8 mouse cellular contexts compared by ENCODE assay signal in the genomic region with DNA sequence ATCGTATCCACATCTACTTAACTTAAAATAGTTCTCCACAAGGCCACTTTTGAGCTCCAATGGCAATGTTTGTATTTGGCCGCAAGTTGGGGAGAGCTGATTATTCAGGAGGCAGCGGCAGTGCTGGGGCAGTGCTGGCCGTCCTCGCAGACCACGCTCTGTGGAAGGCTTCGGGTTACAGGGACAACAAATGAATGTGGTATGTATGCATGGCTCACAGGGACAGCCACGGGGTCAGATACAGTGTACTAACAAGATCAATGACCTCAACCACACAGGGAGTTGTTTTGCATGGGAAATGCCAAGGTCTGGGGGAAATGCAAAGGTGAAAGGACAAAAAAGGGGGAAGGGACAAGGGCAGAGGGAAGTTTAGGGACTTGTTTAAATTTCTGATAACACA. TPM values are rescaled to one million over a fixed set of nuclear protein-coding genes. Genes with fewer than 3 reads are reported as not detected.
DNase-seq lines count a peak whose midpoint lies in the region; ATAC-seq and TF ChIP-seq lines count a peak whose summit lies in the region.

No protein-coding gene starts in this region.

- no peaks in the 10 kb centered on the region for H3K9me3 ChIP-seq in embryonic facial prominence, embryonic 15.5 days (replicated peaks)
- H3K9me3 ChIP-seq in limb, embryonic 13.5 days = no peaks in the 10 kb centered on the region
- no peaks in the 10 kb centered on the region for H3K9me3 ChIP-seq in forebrain, embryonic 15.5 days

- TF ChIP-seq POLR2A in spleen, adult 2 months (IDR thresholded peaks at IDR 0.05; ENCODE audit: low read depth, low read length) = no peak
- TF ChIP-seq POLR2A in cerebellum, adult 2 months (IDR thresholded peaks at IDR 0.05; ENCODE audit: borderline replicate concordance, insufficient read depth, low read length) = no peak

- WGBS in spleen, adult 2 months = 33% methylated on average over 8 of the region's 8 CpGs
- WGBS in embryonic facial prominence, embryonic 15.5 days = 11% methylated on average over 8 of the region's 8 CpGs
- 9% methylated on average over 8 of the region's 8 CpGs for WGBS in limb, embryonic 13.5 days
- 18% methylated on average over 8 of the region's 8 CpGs for WGBS in forebrain, embryonic 15.5 days
- WGBS in cerebellum, adult 2 months = 59% methylated on average over 8 of the region's 8 CpGs

- 0 out of 2 replicates have a peak, but pooled peaks have one; percentile 60 for ATAC-seq in embryonic facial prominence, embryonic 15.5 days (ENCODE audit: insufficient number of reproducible peaks, low FRiP score, low TSS enrichment, low read depth)
- ATAC-seq in limb, embryonic 13.5 days (ENCODE audit: low FRiP score, low read depth) = no peak
- ATAC-seq in forebrain, embryonic 15.5 days (replicated peaks) = no peak

- H3K27me3 ChIP-seq in spleen, adult 2 months (ENCODE audit: control insufficient read depth, insufficient read depth, low read length) = no peaks in the 10 kb centered on the region
- H3K27me3 ChIP-seq in embryonic facial prominence, embryonic 15.5 days = no peaks in the 10 kb centered on the region
- no peaks in the 10 kb centered on the region for H3K27me3 ChIP-seq in limb, embryonic 13.5 days
- H3K27me3 ChIP-seq in forebrain, embryonic 15.5 days = no peaks in the 10 kb centered on the region
- H3K27me3 ChIP-seq in cerebellum, adult 2 months (ENCODE audit: control insufficient read depth, insufficient read depth, low read length) = no peaks in the 10 kb centered on the region

- no peak overlapping the region for H3K9ac ChIP-seq in embryonic facial prominence, embryonic 15.5 days
- H3K9ac ChIP-seq in limb, embryonic 13.5 days = no peak overlapping the region
- H3K9ac ChIP-seq in forebrain, embryonic 15.5 days (replicated peaks) = no peak overlapping the region

- H3K27ac ChIP-seq in spleen, adult 2 months (ENCODE audit: insufficient read depth, low read length) = peak overlapping the region; percentile 86
- H3K27ac ChIP-seq in embryonic facial prominence, embryonic 15.5 days (replicated peaks) = peak overlapping the region; percentile 69
- peak overlapping the region; percentile 6; the same call in 1 of the 2 replicates for H3K27ac ChIP-seq in limb, embryonic 13.5 days
- no peak overlapping the region for H3K27ac ChIP-seq in forebrain, embryonic 15.5 days (replicated peaks)
- H3K27ac ChIP-seq in cerebellum, adult 2 months (ENCODE audit: insufficient read depth, low read length) = no peak overlapping the region

- peaks cover 11% of the 10 kb centered on the region; the same call in 1 of the 2 replicates for H3K4me1 ChIP-seq in spleen, adult 2 months (ENCODE audit: control insufficient read depth, insufficient read depth, insufficient read length)
- peaks cover 29% of the 10 kb centered on the region for H3K4me1 ChIP-seq in embryonic facial prominence, embryonic 15.5 days
- H3K4me1 ChIP-seq in limb, embryonic 13.5 days = peaks cover 34% of the 10 kb centered on the region
- peaks cover 3% of the 10 kb centered on the region; the same call in 1 of the 2 replicates for H3K4me1 ChIP-seq in forebrain, embryonic 15.5 days
- H3K4me1 ChIP-seq in cerebellum, adult 2 months (ENCODE audit: control insufficient read depth, insufficient read depth, low read length) = peaks cover 10% of the 10 kb centered on the region

- DNase-seq in spleen, adult 2 months (ENCODE audit: low read depth in 1 of 2, low spot score in 2 of 2) = no peak
- no peak for DNase-seq in spleen, adult 18-20 months
- DNase-seq in yolk sac, embryonic 10.5 days (ENCODE audit: low spot score) = peak; percentile 47
- DNase-seq in thymus, postnatal 4 days = no peak
- DNase-seq in cerebellum, adult 2 months = no peak

- peaks cover 1% of the 10 kb centered on the region; the same call in 1 of the 2 replicates for H3K36me3 ChIP-seq in spleen, adult 2 months (ENCODE audit: control insufficient read depth, insufficient read depth, low read length)
- H3K36me3 ChIP-seq in embryonic facial prominence, embryonic 15.5 days = 0 out of 2 replicates have a peak, but pooled peaks cover 10% of the 10 kb centered on the region
- H3K36me3 ChIP-seq in limb, embryonic 13.5 days = peaks cover 20% of the 10 kb centered on the region
- H3K36me3 ChIP-seq in forebrain, embryonic 15.5 days = peaks cover 5% of the 10 kb centered on the region; the same call in 1 of the 2 replicates

- no peak for TF ChIP-seq CTCF in spleen, adult 2 months (IDR thresholded peaks at IDR 0.05; ENCODE audit: extremely low read depth, insufficient read depth, insufficient read length, insufficient replicate concordance)
- TF ChIP-seq CTCF in cerebellum, adult 2 months (IDR thresholded peaks at IDR 0.05; ENCODE audit: borderline replicate concordance, insufficient read depth, low read depth, low read length) = no peak

- H3K4me2 ChIP-seq in embryonic facial prominence, embryonic 15.5 days (replicated peaks) = 0 out of 2 replicates have a peak overlapping the region, but pooled peaks have one; percentile 11
- no peak overlapping the region for H3K4me2 ChIP-seq in limb, embryonic 13.5 days (replicated peaks)
- no peak overlapping the region for H3K4me2 ChIP-seq in forebrain, embryonic 15.5 days (replicated peaks)

- no peak overlapping the region for H3K4me3 ChIP-seq in spleen, adult 2 months (ENCODE audit: extremely low read depth, insufficient read depth, insufficient read length)
- no peak overlapping the region for H3K4me3 ChIP-seq in embryonic facial prominence, embryonic 15.5 days (replicated peaks)
- no peak overlapping the region for H3K4me3 ChIP-seq in limb, embryonic 13.5 days
- H3K4me3 ChIP-seq in forebrain, embryonic 15.5 days = no peak overlapping the region
- H3K4me3 ChIP-seq in cerebellum, adult 2 months (replicated peaks; ENCODE audit: insufficient read depth, low read depth, low read length) = no peak overlapping the region

RNA-seq across cellular contexts. Expression of gene Slc23a2, which starts 41.6 kb away (rescaled TPM):
- 18.7 and 20.6 TPM in 2 replicates for polyA plus RNA-seq in spleen, adult 2 months (2012; rRNA removed)
- 12.4 and 14.0 TPM in 2 replicates for polyA plus RNA-seq in embryonic facial prominence, embryonic 15.5 days (2015; fragmentation: Nextera tagmentation; extraction: Ambion mirVana)
- 12.0 and 12.7 TPM in 2 replicates for polyA plus RNA-seq in limb, embryonic 13.5 days (2015; fragmentation: Nextera tagmentation; extraction: Ambion mirVana)
- 27.6 and 30.2 TPM in 2 replicates for polyA plus RNA-seq in forebrain, embryonic 15.5 days (2015; fragmentation: Nextera tagmentation; extraction: Ambion mirVana)
- polyA plus RNA-seq in cerebellum, adult 2 months (2012; rRNA removed) = 68.6 and 76.9 TPM in 2 replicates

Comparison
In these comparisons a context has a peak if more than half of its experiments do, and no peak if none do; other contexts are left out.
1. H3K27ac ChIP-seq: peak in spleen, adult 2 months (single experiment), embryonic facial prominence, embryonic 15.5 days (single experiment) and limb, embryonic 13.5 days (single experiment); none in forebrain, embryonic 15.5 days (single experiment) and cerebellum, adult 2 months (single experiment).